Mouse (Mus musculus) adrenal gland (tissue): ENCODE data around the gene Lysmd3.
"Not testable (repeated sequence)": the region's sequence is repeated elsewhere in the genome, so short reads cannot be mapped to it uniquely, and the experiment has no call there.

Experiments used
- intact Hi-C: fragments of 180-260 bp; cut with DNase I; formaldehyde crosslinking; loops from one replicate; pipeline ENCODE4 v1.15.1; 2025
- long read RNA-seq, 2 experiments: library from polyadenylated mRNA; unstranded; transcript quantifications; one replicate each; pipeline ENCODE4 v2.0.0; 2020; ENCODE audit warnings: borderline replicate concordance in 1 of 2; ENCODE audit not compliant: insufficient replicate concordance in 1 of 2

Gene Lysmd3
- long read RNA-seq, experiment 1, full-length matches to known transcripts = 5 of 9 reads
- long read RNA-seq, experiment 1, partial matches to known transcripts = 0 of 9 reads
- long read RNA-seq, experiment 1, other reads (novel, unspliced or antisense) = 4 of 9 reads
- long read RNA-seq, experiment 2, full-length matches to known transcripts = 10 of 16 reads
- long read RNA-seq, experiment 2, partial matches to known transcripts = 1 of 16 reads
- long read RNA-seq, experiment 2, other reads (novel, unspliced or antisense) = 5 of 16 reads

GRCm38 (mm10) chr13:81657351-81658052 lies at the start of gene Lysmd3:
TSS of gene Lysmd3 (plus strand) at chr13:81657663.
- intact Hi-C loops = loop anchor here (5.0 kb wide), 2 partner anchors 50 to 105 kb away; no protein-coding TSS in a partner anchor

DNA sequence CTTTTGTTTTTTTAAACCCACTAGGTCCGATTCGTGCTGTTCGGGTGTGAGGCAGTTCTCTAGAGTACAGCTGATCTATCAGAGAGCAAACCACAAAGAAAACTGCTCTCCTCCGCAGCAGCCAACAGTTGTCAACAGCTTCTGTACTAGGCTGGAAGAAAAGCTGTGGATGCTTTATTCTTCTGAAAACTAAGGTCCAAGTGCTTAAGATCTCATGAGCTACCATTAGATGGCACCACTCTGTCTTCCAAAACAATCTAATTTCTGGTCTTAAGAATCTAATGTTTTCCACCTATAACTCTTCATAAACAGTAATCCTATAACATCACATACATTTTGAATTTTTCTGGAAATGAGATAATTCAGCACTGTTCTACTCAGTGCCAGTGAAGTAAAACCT lies 47.1 kb upstream of the Lysmd3 start:
- intact Hi-C loops = no loop called here

DNA sequence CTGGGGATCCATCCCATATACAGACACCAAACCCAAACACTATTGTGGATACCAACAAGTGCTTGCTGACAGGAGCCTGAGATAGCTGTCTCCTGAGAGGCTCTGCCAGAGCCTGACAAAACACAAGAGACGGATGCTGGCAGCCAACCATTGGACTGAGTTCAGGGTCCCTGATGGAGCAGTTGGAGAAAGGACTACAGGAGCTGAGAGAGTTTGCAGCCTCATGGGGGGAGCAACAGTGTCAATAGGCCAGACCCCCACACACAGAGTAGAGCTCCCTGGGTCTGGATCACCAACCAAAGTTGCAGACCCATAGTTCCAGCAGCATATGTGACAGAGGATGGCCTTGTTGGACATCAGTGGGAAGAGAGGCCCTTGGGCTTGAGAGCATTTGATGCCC lies 29.6 kb upstream of the Lysmd3 start:
- intact Hi-C loops = not testable (repeated sequence)

- intact Hi-C loops = no loop called here
Observed at GRCm38 (mm10) chr13:81628631-81629190, 28.8 kb upstream of the Lysmd3 start.

DNA sequence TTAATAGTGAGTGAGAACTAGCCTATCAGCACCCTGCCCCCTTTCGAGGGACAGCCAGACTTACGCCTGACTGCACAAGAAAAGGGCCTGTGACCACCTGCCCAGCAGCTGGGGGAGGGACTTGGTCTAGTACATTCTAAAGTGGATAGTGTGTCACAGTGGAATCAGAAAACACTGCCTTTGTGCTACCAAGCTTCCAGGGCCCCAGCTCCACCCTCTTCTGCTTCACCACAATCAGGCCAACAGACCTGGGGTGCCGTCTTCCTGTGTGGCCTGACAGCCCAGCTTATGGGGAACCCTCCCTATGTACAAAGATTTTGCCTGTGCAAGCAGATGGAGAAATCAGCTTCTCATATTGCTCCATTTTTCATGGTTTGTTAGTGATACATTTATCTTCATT lies 28.1 kb upstream of the Lysmd3 start:
- intact Hi-C loops = no loop called here

DNA sequence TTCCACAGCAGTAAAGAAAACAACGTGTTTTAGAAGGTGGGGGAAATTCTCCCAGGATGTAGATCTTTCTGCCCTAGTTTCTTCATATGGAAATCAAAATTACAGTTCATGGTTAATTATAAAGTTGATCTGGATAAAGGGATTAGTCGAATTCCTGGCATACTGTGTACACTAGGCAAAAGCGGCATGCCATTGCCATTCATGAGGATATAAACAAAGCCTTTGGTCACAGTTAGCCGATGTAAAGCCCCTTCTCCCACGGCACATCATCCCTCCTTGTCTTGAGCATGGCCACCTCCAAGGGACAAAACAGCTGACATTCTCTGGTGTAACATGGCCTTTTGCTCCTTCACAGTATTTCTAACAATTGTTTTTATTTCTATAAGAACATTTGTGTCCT lies 26.9 kb upstream of the Lysmd3 start:
- intact Hi-C loops = no loop called here

DNA sequence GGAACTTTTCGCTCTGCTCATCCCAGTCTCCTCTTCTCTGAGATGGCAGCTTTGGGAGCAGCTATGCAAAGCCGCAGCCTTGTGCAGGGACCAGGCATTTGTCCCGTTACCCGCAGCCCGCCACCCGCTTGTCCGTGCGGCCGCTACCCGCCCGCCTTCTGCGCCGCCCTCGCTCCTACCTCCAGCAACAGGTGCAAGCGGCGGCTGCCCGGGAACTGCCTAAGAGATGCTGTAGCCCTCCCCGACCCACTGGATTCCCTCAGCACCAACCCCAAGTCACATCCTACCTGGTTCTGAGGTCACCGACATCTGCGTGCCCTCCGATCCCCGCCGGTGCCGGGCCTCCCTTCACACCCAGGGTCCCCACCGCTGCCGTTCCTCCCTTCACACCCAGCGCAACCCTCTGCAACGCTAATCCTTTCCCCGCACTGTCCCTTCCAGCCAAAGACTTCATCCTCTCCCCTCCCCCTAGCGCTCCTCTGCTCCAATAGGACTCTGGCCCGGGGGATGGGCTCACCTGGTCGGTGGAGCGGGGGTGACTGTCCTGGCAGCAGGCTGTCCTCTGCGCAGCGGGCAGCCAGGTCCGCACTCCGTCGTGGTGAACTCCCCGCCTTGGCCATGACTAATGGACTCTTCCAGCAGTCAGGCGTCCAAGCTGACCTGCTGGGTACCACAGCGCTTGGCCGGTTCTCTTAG lies 24.6 kb upstream of the Lysmd3 start, which contains the start of gene Adgrv1:
Gene Adgrv1, minus strand, starts transcription at position 435 of the 696 bp plus-strand sequence.
- intact Hi-C loops = no loop called here

- intact Hi-C loops = loop anchor here (2.0 to 5.0 kb wide), 3 partner anchors 121 to 772 kb away; no protein-coding TSS in a partner anchor
Observed at GRCm38 (mm10) chr13:81639624-81640023, 17.8 kb upstream of the Lysmd3 start.

- intact Hi-C loops = loop anchor here (2.0 to 5.0 kb wide), 2 partner anchors 120 to 204 kb away; no protein-coding TSS in a partner anchor
Observed at GRCm38 (mm10) chr13:81640881-81641280, 16.6 kb upstream of the Lysmd3 start.

DNA sequence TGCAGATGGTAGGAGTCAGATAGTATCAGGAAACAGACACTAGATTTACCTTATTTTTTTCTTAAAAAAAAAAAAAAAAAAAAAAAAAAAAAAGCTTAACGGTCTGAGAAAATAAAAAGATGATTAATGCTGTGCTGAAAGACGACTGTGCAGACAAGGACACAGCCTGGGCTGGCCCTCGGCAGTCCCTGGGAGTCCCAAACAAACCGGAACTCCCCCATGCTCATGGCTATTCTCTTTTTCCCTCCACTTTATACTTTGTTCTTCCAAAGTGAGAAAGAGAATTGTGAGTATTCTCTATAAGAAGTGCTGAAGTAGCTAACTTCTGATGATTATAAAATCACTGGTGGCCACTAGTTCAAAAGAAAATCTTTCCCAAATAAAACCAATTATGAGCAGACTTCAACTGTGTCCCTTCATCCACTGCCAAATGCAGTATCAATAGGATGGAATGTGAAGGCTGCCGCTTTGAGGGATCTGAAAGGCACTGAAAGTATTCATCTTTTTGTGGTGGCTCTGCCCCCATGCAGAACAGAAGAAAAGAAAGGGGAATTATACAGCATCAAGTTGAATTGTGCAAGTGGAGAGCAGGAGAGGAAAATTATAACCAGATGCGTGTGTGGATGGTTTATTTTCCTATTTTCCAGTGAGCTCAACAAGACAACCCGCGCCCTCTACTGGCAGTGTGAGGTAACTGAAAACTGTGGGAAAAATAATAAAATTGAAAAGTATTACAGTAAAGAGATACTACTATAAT lies 16.0 kb upstream of the Lysmd3 start:
- intact Hi-C loops = loop anchor here (2.0 to 5.0 kb wide), 2 partner anchors 119 to 204 kb away; no protein-coding TSS in a partner anchor

GRCm38 (mm10) chr13:81642491-81643149 lies 14.8 kb upstream of the Lysmd3 start:
- intact Hi-C loops = loop anchor here (5.0 kb wide), 1 partner anchor 205 kb away; no protein-coding TSS in a partner anchor

DNA sequence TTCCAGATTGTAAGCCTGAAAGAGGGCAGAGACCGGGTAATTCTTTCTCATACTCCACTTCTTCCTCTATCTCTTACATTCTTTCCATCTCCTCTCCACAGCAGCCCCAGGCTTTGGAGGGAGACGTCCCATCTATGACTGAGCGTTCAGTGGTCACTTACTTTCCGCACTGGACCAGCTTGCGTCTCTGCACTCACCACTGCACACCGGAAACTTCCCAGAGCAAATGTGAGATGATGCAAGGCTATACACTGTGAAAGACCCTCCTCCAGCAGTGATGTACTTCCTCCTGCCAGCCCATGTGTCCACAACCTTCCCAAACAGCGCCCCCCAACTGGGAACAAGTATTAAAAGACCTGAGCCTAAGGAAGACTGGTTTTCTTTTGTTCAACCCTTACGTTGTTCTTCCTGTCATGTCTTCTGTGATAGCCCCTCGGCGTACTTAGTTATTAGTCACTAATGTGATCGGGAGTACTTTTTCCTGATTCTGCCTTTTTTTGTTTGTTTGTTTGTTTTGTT lies 13.4 kb upstream of the Lysmd3 start:
- intact Hi-C loops = loop anchor here (5.0 kb wide), 1 partner anchor 207 kb away; no protein-coding TSS in a partner anchor

- intact Hi-C loops = no loop called here
Observed at GRCm38 (mm10) chr13:81646348-81646747, 11.1 kb upstream of the Lysmd3 start.

DNA sequence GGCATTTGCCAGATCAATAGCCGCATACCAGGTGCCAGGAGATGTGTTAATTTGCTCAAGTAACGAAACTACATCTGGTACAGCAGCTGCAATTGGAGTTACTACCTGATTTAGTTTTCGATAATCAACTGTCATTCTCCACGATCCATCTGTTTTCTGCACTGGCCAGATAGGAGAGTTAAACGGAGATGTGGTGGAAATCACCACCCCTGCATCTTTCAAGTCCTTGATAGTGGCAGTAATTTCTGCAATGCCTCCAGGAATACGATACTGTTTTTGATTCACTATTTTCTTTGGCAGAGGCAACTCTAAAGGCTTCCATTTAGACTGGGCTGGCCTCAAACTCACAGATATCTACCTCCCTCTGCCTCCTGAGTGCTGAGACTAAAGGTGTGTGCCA lies 7.1 kb upstream of the Lysmd3 start:
- intact Hi-C loops = not testable (repeated sequence)

- intact Hi-C loops = loop anchor here (5.0 kb wide), 2 partner anchors 51 to 106 kb away; no protein-coding TSS in a partner anchor
Observed at GRCm38 (mm10) chr13:81656091-81656850, 1.2 kb upstream of the Lysmd3 start.

DNA sequence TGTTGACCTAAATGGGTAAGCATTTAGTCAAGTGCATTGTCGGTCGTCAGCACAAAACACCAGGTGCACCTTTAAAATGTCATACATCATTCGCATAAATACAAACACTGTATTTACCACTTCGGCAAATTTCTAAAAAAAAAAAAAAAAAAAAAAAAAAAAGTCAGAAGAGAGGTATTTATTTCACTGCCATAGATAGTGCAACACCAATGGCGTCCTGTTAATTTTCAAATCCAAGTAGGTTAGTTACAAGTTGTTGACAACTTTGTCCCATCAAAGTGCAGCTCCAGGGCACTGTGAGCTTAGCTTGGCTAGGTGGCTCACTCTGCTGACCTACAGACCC lies 484 bp upstream of the Lysmd3 start:
- intact Hi-C loops = loop anchor here (5.0 kb wide), 2 partner anchors 50 to 105 kb away; no protein-coding TSS in a partner anchor

- intact Hi-C loops = loop anchor here (5.0 kb wide), 2 partner anchors 49 to 104 kb away; no protein-coding TSS in a partner anchor
Observed at GRCm38 (mm10) chr13:81658053-81658752, 740 bp downstream of the Lysmd3 start.
